Mouse (Mus musculus) spleen, adult 2 months (tissue): ENCODE results near the gene Ripply1. TPM values are rescaled to one million over a fixed set of nuclear protein-coding genes. Genes with fewer than 3 reads are reported as not detected.

ENCODE experiments used
- DNase-seq, 2 experiments: peaks; one replicate each; pipeline versions ENCODE4 v3.0.0 to v3.0.0-alpha.2; 2012 to 2021; ENCODE audit warnings: low spot score in 2 of 2, low read depth in 1 of 2
- H3K27ac ChIP-seq: fragments of 200-500 bp; 2 replicates; pipeline ENCODE4 v1.5.1; 2012; ENCODE audit warnings: low read length, inconsistent platforms; ENCODE audit not compliant: insufficient read depth
- H3K27me3 ChIP-seq: fragments of 200-500 bp; 2 replicates; pipeline ENCODE4 v1.6.1; 2012; ENCODE audit warnings: mild to moderate bottlenecking, moderate library complexity, low read length, inconsistent platforms; ENCODE audit not compliant: control insufficient read depth, insufficient read depth
- H3K36me3 ChIP-seq: fragments of 200-500 bp; 2 replicates; pipeline ENCODE4 v1.6.1; 2012; ENCODE audit warnings: mild to moderate bottlenecking, low read length, inconsistent platforms; ENCODE audit not compliant: control insufficient read depth, insufficient read depth
- H3K4me1 ChIP-seq: fragments of 200-500 bp; 2 replicates; pipeline ENCODE4 v1.6.1; 2011; ENCODE audit warnings: inconsistent platforms; ENCODE audit not compliant: control insufficient read depth, insufficient read depth, insufficient read length
- H3K4me3 ChIP-seq: fragments of 200-500 bp; 2 replicates; pipeline ENCODE4 v1.5.1; 2011; ENCODE audit warnings: mild to moderate bottlenecking, inconsistent platforms; ENCODE audit not compliant: insufficient read depth, insufficient read length; ENCODE audit errors: extremely low read depth
- CTCF ChIP-seq: fragments of 200-500 bp; IDR thresholded peaks from 2 replicates; pipeline ENCODE4 v1.5.1; 2011; ENCODE audit warnings: mild to moderate bottlenecking, inconsistent platforms; ENCODE audit not compliant: insufficient read depth, insufficient read length, insufficient replicate concordance; ENCODE audit errors: extremely low read depth
- POLR2A ChIP-seq: fragments of 200-500 bp; IDR thresholded peaks from 2 replicates; pipeline ENCODE4 v1.6.1; 2011; ENCODE audit warnings: low read depth, low read length, inconsistent platforms
- WGBS: fragments of 180-500 bp; shearing (Covaris S2); methylation state at CpG from one replicate; pipeline ENCODE4 v1.1.7; 2018; 5-methylcytosine and 5-hydroxymethylcytosine counted together
- polyA plus RNA-seq: library from polyadenylated mRNA; depleted of rRNA; stranded (reverse); fragments of >200 nt; gene quantifications from 2 replicates; pipeline ENCODE4 v1.2.3, GENCODE M21; 2012

Gene Ripply1
- polyA plus RNA-seq, 1 experiment, result not detected

DNA sequence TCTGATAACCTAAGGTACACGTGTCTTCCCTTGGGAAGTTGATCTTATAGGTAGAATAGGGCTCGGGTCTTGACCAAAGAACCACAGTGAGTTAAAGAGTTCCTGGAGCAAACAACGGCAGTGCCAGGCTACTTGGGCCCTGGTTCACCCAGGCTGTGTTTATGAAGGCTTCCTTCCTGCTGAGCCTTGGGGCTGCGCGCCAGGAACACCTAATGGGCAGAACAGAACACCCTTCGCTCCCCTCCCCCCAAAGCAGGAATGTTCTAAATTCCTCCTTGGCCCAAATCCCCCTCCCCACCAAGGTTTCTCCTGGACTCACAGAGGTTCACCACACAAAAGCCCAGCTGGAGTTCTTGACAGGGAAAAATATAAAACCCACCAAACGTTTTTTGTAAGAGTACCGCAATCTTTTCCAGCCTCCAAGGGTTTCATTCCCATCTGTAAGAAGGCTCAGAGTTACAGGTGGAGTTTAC is 18.3 kb upstream of the Ripply1 start, which contains the start of gene Cldn2:
Cldn2 (plus strand) TSS at position 423 of the 473 bp plus-strand sequence.
- no peaks in the 10 kb centered on the region for H3K4me1 ChIP-seq
- H3K36me3 ChIP-seq, result no peaks in the 10 kb centered on the region
- H3K27ac ChIP-seq, result no peak within 1 kb of the TSS
- no peak within 1 kb of the TSS for H3K4me3 ChIP-seq
- H3K27me3 ChIP-seq, result no peaks in the 10 kb centered on the region
- 79% methylated on average over 8 of the region's 8 CpGs for WGBS
- TF ChIP-seq POLR2A (no peak), CTCF (no peak)
- no peak for DNase-seq

DNA sequence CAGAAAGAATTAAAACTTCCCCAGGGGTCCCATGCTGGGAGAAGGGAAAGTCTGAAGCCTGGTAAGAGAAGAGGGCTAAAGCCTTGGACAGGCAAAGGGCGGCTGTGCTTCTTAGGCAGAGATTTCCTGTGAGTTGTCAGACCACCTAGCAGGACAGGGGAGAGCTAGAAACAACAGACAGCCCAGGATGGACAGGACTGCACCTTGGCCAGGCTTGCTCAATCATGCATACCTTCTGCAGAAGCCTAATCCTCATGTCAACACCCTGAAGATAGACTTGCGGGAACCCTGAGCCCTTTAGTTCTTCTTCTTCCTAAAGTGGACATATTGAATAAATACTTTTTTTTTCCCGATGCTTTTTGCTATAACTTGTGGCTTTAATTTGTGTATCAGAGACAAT is 17.8 kb upstream of the Ripply1 start:
- H3K4me1 ChIP-seq, result no peaks in the 10 kb centered on the region
- TF ChIP-seq POLR2A (no peak), CTCF (no peak)
- no peak for DNase-seq
- H3K36me3 ChIP-seq, result no peaks in the 10 kb centered on the region
- no peaks in the 10 kb centered on the region for H3K27me3 ChIP-seq
- no peak overlapping the region for H3K27ac ChIP-seq
- no peak overlapping the region for H3K4me3 ChIP-seq
- WGBS, result 87% methylated on average over 3 of the region's 3 CpGs

DNA sequence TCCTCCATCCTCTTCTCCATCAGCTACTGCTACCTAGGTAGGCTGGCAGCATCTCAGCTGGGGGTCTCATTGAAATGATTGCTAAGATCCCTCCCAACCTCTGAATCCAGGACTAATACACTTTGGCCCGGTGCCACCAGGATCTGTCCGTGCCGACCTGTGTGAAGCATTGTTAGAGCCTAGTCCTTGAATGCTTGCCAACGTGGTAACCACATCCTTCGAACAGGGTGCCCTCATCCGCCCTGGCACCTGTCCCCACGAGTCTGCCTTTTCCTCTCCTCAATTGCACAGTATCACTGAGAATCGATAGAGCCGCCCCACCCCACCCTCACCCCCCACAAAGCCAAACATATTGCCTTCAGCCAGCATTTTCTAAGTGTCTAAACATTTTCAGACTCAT is 15.7 kb upstream of the Ripply1 start:
- TF ChIP-seq POLR2A (no peak), CTCF (no peak)
- H3K4me1 ChIP-seq, result no peaks in the 10 kb centered on the region
- H3K36me3 ChIP-seq, result no peaks in the 10 kb centered on the region
- H3K27ac ChIP-seq, result no peak overlapping the region
- no peak for DNase-seq
- no peak overlapping the region for H3K4me3 ChIP-seq
- 40% methylated on average over 9 of the region's 9 CpGs for WGBS
- H3K27me3 ChIP-seq, result no peaks in the 10 kb centered on the region

DNA sequence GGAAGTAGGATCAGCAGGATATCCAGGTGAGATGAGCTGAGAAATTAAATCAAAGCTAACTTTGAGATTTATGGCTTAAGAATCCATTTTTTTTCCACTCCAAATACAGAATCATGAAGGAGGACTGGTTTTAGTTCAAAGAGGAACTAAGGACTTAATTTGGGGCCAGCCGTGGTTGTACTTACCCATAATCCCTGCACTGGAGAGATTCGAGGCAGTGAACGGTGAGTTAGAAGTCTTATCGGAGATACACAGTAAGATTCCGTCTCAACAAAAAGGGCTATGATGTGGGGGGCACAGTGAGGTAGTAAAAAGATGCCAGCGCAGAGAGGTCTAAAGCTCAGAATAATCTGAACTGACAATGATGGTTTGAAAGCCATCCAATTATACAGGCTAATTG is 13.9 kb upstream of the Ripply1 start:
- no peaks in the 10 kb centered on the region for H3K27me3 ChIP-seq
- no peaks in the 10 kb centered on the region for H3K4me1 ChIP-seq
- DNase-seq, result no peak
- 54% methylated on average over 6 of the region's 6 CpGs for WGBS
- no peak overlapping the region for H3K27ac ChIP-seq
- no peaks in the 10 kb centered on the region for H3K36me3 ChIP-seq
- TF ChIP-seq POLR2A (no peak), CTCF (no peak)
- H3K4me3 ChIP-seq, result no peak overlapping the region

DNA sequence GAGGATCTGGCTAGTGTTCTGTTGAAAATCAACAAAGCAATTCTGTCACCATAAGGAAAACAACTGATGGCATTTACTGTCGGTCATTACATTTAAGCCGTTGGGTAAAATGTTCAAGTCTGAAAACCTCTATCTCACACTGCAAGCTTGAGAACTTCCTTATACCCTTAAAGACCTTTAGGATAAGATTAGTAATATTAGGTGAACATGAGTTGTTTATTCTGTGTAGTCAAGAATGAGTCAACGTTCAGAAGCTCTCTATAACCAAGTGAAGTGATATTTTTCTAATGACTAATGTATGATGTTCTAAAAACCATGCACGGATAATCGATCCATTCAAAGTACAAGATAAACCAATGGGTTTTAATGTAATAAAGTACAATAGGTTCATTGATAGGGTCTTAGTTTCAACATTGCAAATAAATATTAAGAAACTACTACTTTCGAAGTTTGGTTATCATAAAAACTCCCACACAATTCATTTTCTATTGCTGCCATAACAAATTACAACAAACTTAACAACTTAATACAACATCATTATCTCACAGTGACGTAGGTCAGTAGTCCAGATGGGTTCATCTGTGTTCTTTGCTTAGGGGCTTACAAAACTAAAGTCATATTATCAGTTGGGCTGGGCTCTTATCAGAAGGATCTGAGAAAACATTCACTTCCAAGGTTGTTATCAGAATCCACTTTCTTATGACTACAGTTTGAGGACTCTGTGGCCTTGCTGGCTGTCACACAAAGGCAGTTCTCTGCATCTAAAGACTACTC is 12.1 kb upstream of the Ripply1 start:
- H3K27ac ChIP-seq, result no peak overlapping the region
- 86% methylated on average over 7 of the region's 7 CpGs for WGBS
- TF ChIP-seq CTCF (no peak), POLR2A (no peak)

DNA sequence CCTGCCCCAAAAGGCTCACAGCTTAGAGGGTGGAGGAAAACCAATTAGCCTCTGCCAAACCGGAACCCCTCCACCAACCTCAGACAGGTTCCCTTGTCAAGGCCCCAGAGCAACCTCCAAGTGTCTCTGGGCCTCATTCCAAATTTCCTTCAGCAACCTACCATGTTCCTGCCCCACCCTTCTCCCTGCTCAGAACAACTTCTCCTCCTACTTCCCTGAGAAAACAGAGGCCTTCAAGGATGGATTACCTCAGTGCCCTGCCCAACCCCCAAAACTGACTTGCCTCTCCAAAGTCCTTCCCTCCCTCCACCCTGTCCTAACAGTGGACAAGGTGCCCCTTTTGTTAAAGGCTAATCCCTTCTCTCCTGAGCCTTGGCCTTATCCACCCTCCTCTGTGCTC is 3.6 kb upstream of the Ripply1 start:
- WGBS, result 32% methylated on average over 1 of the region's 1 CpGs
- Histone ChIP-seq H3K4me3 (no peak overlapping the region), H3K36me3 (no peaks in the 10 kb centered on the region), H3K4me1 (no peaks in the 10 kb centered on the region), H3K27ac (no peak overlapping the region), H3K27me3 (no peaks in the 10 kb centered on the region)
- TF ChIP-seq CTCF, result no peak
- TF ChIP-seq POLR2A, result no peak
- DNase-seq, result no peak

More for the DNA sequence above, 12.1 kb upstream of the Ripply1 start:
- DNase-seq, result no peak
- Histone ChIP-seq H3K4me3 (no peak overlapping the region), H3K27me3 (no peaks in the 10 kb centered on the region), H3K4me1 (no peaks in the 10 kb centered on the region), H3K36me3 (no peaks in the 10 kb centered on the region)

DNA sequence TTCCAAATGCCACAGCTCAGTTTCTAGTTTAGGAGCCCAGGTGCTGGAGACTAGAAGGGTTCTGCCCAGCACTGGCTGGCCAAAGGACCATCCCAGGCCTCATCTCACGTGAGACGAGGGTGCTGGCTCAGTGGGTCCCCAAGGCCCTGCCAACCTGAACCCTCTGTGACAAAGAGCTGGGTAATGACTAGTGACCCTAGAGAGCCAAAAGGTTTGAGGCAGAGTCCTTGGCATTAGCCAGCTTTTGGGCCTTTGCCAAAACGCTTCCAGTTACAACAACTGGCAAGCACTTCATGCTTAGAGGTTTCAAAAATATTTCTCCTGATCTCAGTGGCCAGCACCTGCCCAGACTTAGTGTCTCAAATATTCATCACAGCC is 881 bp upstream of the Ripply1 start:
- no peaks in the 10 kb centered on the region for H3K27me3 ChIP-seq
- no peak overlapping the region for H3K4me3 ChIP-seq
- H3K27ac ChIP-seq, result no peak overlapping the region
- no peak for DNase-seq
- no peaks in the 10 kb centered on the region for H3K36me3 ChIP-seq
- TF ChIP-seq POLR2A (no peak), CTCF (no peak)
- H3K4me1 ChIP-seq, result no peaks in the 10 kb centered on the region
- WGBS, result 73% methylated on average over 3 of the region's 3 CpGs
